Mouse (Mus musculus) heart, postnatal 0 days (tissue): ENCODE results near the gene Acoxl. TPM values are rescaled to one million over a fixed set of nuclear protein-coding genes. Genes with fewer than 3 reads are reported as not detected.
A peak's percentile ranks its signal among the peaks of the same experiment; 100 is the strongest.

Experiments used
- ATAC-seq: fragments of 200-750 bp; cut with Nextera tagmentation; 2 replicates; pipeline ENCODE4 v1.8.0; 2017; ENCODE audit warnings: low read depth, moderate number of reproducible peaks, moderate library complexity; ENCODE audit not compliant: insufficient read depth
- DNase-seq: peaks from one replicate; pipeline ENCODE4 v3.0.0-alpha.2; 2016; ENCODE audit warnings: low spot score
- H3K27ac ChIP-seq: fragments of 300-500 bp; sonication (generic); 2 replicates; pipeline ENCODE4 v1.5.1; 2014; ENCODE audit warnings: low read depth, mild to moderate bottlenecking
- H3K27me3 ChIP-seq: fragments of 300-500 bp; sonication (generic); 2 replicates; pipeline ENCODE4 v1.6.1; 2014; ENCODE audit warnings: low read length, mixed read lengths; ENCODE audit not compliant: control insufficient read depth, insufficient read depth
- H3K36me3 ChIP-seq: fragments of 300-500 bp; sonication (generic); replicated peaks from 2 replicates; pipeline ENCODE4 v1.6.1; 2014; ENCODE audit warnings: low read length, mixed read lengths; ENCODE audit not compliant: control insufficient read depth, insufficient read depth
- H3K4me1 ChIP-seq: fragments of 300-500 bp; sonication (generic); 2 replicates; pipeline ENCODE4 v1.6.1; 2014; ENCODE audit warnings: antibody characterized with exemption; ENCODE audit not compliant: control insufficient read depth, insufficient read depth
- H3K4me2 ChIP-seq: fragments of 300-500 bp; sonication (generic); 2 replicates; pipeline ENCODE4 v1.6.1; 2014; ENCODE audit warnings: low read depth, mild to moderate bottlenecking, low read length, moderate library complexity
- H3K4me3 ChIP-seq: fragments of 300-500 bp; sonication (generic); 2 replicates; pipeline ENCODE4 v1.5.1; 2014; ENCODE audit warnings: low read depth, low read length
- H3K9ac ChIP-seq: fragments of 300-500 bp; sonication (generic); replicated peaks from 2 replicates; pipeline ENCODE4 v1.6.1; 2014; ENCODE audit warnings: low read depth, low read length, mixed read lengths
- H3K9me3 ChIP-seq: fragments of 300-500 bp; sonication (generic); replicated peaks from 2 replicates; pipeline ENCODE4 v1.6.1; 2016; ENCODE audit warnings: low read length; ENCODE audit not compliant: control insufficient read depth
- CTCF ChIP-seq: IDR thresholded peaks from 2 replicates; pipeline ENCODE4 v1.5.1; 2016; ENCODE audit warnings: antibody characterized with exemption, control low read depth, low read depth
- EP300 ChIP-seq: IDR thresholded peaks from 2 replicates; pipeline ENCODE4 v1.6.1; 2016; ENCODE audit warnings: antibody characterized with exemption, low read depth
- WGBS: fragments of 180-500 bp; shearing (Covaris S2); extraction: QIAGEN DNeasy Blood & Tissue Kit; methylation state at CpG from one replicate; pipeline ENCODE4 v1.1.7; 2014; 5-methylcytosine and 5-hydroxymethylcytosine counted together
- polyA plus RNA-seq: library from polyadenylated mRNA; unstranded; fragments of >200 nt; fragmentation: Nextera tagmentation; extraction: Ambion mirVana; gene quantifications from 2 replicates; pipeline ENCODE4 v1.2.1, GENCODE M21; 2015
- total RNA-seq: library from RNA; depleted of rRNA; stranded (reverse); fragments of >200 nt; gene quantifications from 2 replicates; pipeline ENCODE4 v1.2.3, GENCODE M21; 2014; ENCODE audit warnings: low replicate concordance

Acoxl gene
- total and polyA plus RNA-seq, 2 experiments from 2014 or later = 0.37 TPM; not detected in 1

- WGBS = 36% methylated on average over 7 of the region's 7 CpGs
- Histone ChIP-seq H3K27ac (no peak overlapping the region), H3K36me3 (no peaks in the 10 kb centered on the region), H3K4me1 (0 out of 2 replicates have a peak, but pooled peaks cover 3% of the 10 kb centered on the region), H3K4me3 (no peak overlapping the region), H3K4me2 (no peak overlapping the region), H3K9me3 (no peaks in the 10 kb centered on the region), H3K27me3 (peaks cover 20% of the 10 kb centered on the region; the same call in 1 of the 2 replicates), H3K9ac (no peak overlapping the region)
- ATAC-seq (no peak), DNase-seq (peak; percentile 26)
- TF ChIP-seq CTCF = peak; percentile 62
- no peak for TF ChIP-seq EP300
Measured at GRCm38 (mm10) chr2:127845346-127845982, 6.8 kb downstream of the Acoxl start.

GRCm38 (mm10) chr2:127846008-127846407, 7.3 kb downstream of the Acoxl start:
- Histone ChIP-seq H3K36me3 (no peaks in the 10 kb centered on the region), H3K27me3 (peaks cover 15% of the 10 kb centered on the region; the same call in 1 of the 2 replicates), H3K4me3 (no peak overlapping the region), H3K27ac (no peak overlapping the region), H3K9me3 (no peaks in the 10 kb centered on the region), H3K4me2 (no peak overlapping the region), H3K9ac (no peak overlapping the region), H3K4me1 (0 out of 2 replicates have a peak, but pooled peaks cover 8% of the 10 kb centered on the region)
- ATAC-seq = no peak
- TF ChIP-seq CTCF (no peak), EP300 (no peak)
- DNase-seq = no peak

GRCm38 (mm10) chr2:127846571-127846970, 7.9 kb downstream of the Acoxl start:
- Histone ChIP-seq H3K9me3 (no peaks in the 10 kb centered on the region), H3K4me1 (peaks cover 13% of the 10 kb centered on the region; the same call in 1 of the 2 replicates), H3K4me2 (no peak overlapping the region), H3K9ac (no peak overlapping the region), H3K36me3 (no peaks in the 10 kb centered on the region), H3K4me3 (no peak overlapping the region), H3K27ac (no peak overlapping the region), H3K27me3 (0 out of 2 replicates have a peak, but pooled peaks cover 10% of the 10 kb centered on the region)
- no peak for DNase-seq
- ATAC-seq = no peak
- WGBS = 21% methylated on average over 1 of the region's 1 CpGs
- TF ChIP-seq EP300 (no peak), CTCF (no peak)

- no peaks in the 10 kb centered on the region for H3K36me3 ChIP-seq
- TF ChIP-seq EP300 = no peak
- no peak overlapping the region for H3K27ac ChIP-seq
- no peak overlapping the region for H3K4me3 ChIP-seq
- peaks cover 15% of the 10 kb centered on the region; the same call in 1 of the 2 replicates for H3K4me1 ChIP-seq
- 0 out of 2 replicates have a peak, but pooled peaks cover 9% of the 10 kb centered on the region for H3K27me3 ChIP-seq
- no peak overlapping the region for H3K4me2 ChIP-seq
- no peaks in the 10 kb centered on the region for H3K9me3 ChIP-seq
- H3K9ac ChIP-seq = no peak overlapping the region
- WGBS = 76% methylated on average over 2 of the region's 2 CpGs
- DNase-seq (no peak), ATAC-seq (no peak)
Measured at GRCm38 (mm10) chr2:127850371-127850770, 11.7 kb downstream of the Acoxl start.

- peaks cover 7% of the 10 kb centered on the region; the same call in 1 of the 2 replicates for H3K27me3 ChIP-seq
- H3K4me2 ChIP-seq = no peak overlapping the region
- peaks cover 15% of the 10 kb centered on the region; the same call in 1 of the 2 replicates for H3K4me1 ChIP-seq
- H3K36me3 ChIP-seq = no peaks in the 10 kb centered on the region
- 32% methylated on average over 4 of the region's 4 CpGs for WGBS
- ATAC-seq = peak; percentile 99
- no peak for TF ChIP-seq CTCF
- TF ChIP-seq EP300 = peak; percentile 76; the same call in 1 of the 2 replicates
- no peak overlapping the region for H3K4me3 ChIP-seq
- no peak overlapping the region for H3K9ac ChIP-seq
- DNase-seq = peak; percentile 97
- peak overlapping the region; percentile 73 for H3K27ac ChIP-seq
- no peaks in the 10 kb centered on the region for H3K9me3 ChIP-seq
Measured at GRCm38 (mm10) chr2:127854332-127854991, 15.8 kb downstream of the Acoxl start.
